Mouse (Mus musculus) cerebellum, postnatal 4 days (tissue): Measurements from ENCODE around the gene Mpzl2.

Experiments used
- DNase-seq, 2 experiments: peaks; one replicate each; pipeline ENCODE4 v3.0.0; 2022; ENCODE audit warnings: low spot score in 2 of 2, mixed read lengths in 1 of 2

Gene Mpzl2

GRCm38 (mm10) chr9:45084556-45084955, 45.0 kb downstream of the Mpzl2 start:
- DNase-seq, result no peak

GRCm38 (mm10) chr9:45085741-45086690, 46.4 kb downstream of the Mpzl2 start:
- no peak for DNase-seq

- DNase-seq, result no peak
Measured at GRCm38 (mm10) chr9:45088040-45088439, 48.4 kb downstream of the Mpzl2 start.

- no peak for DNase-seq
Measured at GRCm38 (mm10) chr9:45090811-45091210, 51.2 kb downstream of the Mpzl2 start.

- DNase-seq, result no peak
Measured at GRCm38 (mm10) chr9:45092641-45093040, 53.0 kb downstream of the Mpzl2 start.

GRCm38 (mm10) chr9:45095149-45095937, 55.7 kb downstream of the Mpzl2 start:
- no peak for DNase-seq

- DNase-seq, result no peak
Measured at GRCm38 (mm10) chr9:45097877-45098276, 58.3 kb downstream of the Mpzl2 start.

- DNase-seq, result no peak
Measured at GRCm38 (mm10) chr9:45098426-45098825, 58.8 kb downstream of the Mpzl2 start.

- DNase-seq, result no peak
Measured at GRCm38 (mm10) chr9:45102528-45102927, 62.9 kb downstream of the Mpzl2 start.

GRCm38 (mm10) chr9:45103211-45103979, 63.8 kb downstream of the Mpzl2 start:
- no peak for DNase-seq
